Mouse (Mus musculus) T-helper 1 cell (primary cell): ENCODE results near the gene Mtcl1.
"Not testable (repeated sequence)": the region's sequence is repeated elsewhere in the genome, so short reads cannot be mapped to it uniquely, and the experiment has no call there.

Experiments used
- in situ Hi-C: fragments of 300-600 bp; cut with MboI, MseI; formaldehyde crosslinking; loops from one replicate; pipeline ENCODE4 v1.15.1; 2025; ENCODE audit warnings: high pct_unique_total_duplicates

Gene Mtcl1

DNA sequence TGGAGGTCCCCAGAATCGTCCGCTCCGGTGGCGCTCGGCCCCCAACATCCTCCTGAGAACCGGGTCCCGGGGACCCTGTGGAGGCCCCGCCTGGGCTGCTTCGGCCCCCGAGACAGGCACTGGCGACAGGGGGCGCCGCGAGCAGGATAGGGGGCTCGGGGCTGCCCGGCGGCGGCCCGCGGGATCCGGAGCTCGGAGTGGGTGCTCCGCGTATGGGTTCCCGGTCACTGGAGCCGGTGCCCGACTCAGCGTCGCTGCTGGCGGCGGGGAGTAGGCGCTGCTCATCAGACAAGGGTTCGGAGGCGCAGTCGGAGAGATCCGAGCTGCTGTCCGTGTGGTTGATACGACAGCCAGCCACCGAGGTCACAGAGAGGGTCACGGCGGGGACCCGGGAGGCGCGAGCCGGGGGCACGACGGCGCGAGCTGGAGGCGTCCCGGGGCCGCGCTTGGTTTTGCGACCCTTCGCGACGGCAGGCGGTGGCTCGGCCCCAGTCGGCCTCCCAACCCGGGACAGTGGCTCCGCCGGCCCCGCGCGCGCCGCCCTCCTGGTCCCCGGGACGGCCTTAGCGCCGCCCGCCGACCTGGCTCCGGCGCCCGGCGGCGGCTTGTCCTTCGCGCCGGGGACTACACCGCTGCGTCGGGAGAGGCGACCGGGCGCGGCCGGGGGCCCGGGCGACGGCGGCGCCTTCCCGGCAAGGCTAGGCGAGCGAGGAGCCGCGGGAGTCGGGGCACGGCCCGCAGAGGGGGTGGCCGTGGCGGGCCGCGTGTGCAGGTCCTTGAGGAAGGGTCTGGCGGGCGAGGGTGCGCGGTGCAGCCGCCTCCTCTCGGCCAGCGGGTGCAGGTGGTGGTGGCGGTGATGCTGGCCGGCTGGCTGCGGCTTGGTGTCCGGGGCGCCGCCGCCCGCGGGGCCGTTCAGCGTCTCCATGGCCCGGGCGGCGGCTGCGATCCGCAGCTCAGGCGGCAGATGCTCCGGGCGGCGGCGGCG, 837 bp downstream of the Mtcl1 start:
- in situ Hi-C loops, result no loop called here

DNA sequence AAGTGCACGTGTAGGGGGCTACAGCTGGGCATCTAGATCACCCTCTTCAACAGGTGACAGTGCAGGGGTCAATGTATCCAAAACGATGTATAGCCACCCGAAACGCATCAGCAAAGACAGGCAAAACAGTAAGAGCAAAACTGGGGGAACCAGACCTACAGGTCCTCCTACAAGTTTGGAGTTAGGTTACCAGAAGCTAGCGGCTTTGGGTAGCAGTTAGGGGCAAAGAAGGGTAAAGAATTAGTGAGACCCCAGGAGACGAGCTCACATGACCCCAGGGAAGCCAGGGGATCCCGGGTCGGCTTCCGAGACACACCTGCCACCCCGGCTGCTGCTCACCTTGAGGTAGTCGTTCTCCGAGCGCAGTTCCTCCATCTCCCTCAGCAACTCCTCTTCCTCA, 1.6 kb downstream of the Mtcl1 start:
- in situ Hi-C loops, result no loop called here

DNA sequence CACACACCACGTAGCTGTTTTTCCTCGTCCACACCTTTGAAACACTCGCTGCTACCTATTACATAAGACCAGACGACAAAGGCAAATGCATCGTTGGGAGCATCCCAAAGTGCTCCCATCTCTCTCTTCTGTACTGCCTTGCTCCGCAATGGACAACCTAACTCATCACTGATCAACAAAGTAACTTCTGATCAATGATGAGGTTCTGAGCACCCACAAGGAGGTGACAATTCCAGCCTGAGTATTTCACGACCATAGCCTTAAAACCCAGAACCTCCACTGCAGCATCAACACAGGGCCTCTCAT, 2.6 kb downstream of the Mtcl1 start:
- in situ Hi-C loops, result no loop called here

DNA sequence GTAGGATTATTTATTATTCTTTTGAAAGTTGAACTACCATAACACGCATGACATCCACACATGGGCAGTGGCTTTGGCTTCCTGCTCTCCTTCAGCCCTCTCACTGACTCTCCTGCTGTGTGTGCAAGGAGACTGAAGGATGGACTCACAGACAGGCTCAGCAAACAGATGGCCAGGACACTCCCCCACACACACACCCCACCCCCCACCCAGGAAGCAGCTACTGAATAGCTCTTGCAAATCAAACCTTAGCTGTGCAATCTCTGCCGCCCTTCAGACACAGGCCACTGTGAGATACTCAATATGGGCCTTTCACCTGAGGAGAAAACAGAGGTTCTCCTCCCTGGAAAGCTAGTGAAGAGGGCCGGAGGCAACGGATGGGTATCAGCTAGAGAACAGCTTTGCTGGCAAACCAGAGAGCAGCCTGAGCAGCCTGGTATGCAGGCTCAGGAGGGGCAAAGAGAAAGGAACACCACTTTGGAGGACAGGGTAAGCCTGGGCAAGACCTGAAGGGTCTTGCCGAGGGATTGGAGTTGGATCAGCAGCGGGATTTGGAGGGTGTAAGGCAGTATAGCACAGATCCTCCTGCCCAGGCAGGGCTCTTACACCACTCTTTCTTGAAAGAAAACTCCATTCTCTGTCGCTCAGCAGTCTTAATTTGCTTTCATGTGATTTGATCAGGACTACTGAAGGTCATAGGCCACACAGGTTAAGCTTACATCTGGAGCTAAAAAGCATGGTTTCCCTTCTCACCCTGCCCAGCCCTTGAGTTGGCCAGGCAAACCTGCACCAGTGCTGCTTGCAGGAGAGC, 3.1 kb downstream of the Mtcl1 start:
- in situ Hi-C loops, result no loop called here

DNA sequence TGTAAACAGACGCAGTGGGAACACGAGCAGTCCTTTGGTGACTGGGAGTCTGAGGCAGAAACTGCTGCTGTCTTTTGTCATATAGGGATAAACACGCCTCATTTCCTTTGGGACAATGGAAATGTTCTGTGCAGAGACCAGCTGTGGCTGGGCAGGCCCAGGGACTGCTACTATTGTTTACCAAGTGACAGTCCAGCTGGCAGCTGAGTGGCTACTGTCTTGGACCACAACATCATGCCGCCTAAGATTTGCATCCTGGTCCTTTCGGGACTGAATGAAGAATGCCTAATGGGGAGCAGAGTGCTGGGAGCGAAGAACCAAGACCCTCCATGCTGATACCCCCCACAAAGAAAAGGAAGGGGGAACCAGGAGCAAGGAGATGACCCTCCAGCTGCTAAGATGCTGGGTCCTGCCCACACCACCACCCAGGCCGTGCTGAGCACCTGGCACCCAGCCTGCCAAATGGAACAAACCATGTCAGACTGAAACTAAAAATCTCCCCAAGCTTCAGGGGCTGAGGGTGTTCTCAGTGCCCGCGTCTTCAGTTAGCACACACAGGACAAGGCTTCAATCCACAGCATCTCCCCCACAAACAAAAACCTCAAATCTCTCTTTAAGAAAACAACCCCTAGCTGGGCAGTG, 5.4 kb downstream of the Mtcl1 start:
- in situ Hi-C loops, result no loop called here

DNA sequence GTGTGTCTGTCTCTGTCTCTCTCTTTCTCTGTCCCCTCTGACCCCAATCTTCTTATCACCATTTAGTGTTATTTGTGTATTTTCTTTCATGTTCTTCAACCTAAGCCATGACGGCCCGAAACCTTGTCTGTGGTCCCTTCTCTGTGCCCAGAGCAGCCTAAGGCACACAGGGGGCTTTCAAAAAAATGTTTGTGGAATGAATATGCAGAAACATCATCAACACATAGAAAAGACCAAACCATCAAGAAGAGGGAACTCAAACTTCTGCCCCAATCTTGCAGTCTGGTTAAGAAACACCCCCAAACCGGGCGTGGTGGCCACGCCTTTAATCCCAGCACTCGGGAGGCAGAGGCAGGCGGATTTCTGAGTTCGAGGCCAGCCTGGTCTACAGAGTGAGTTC, 9.7 kb downstream of the Mtcl1 start:
- in situ Hi-C loops, result no loop called here

DNA sequence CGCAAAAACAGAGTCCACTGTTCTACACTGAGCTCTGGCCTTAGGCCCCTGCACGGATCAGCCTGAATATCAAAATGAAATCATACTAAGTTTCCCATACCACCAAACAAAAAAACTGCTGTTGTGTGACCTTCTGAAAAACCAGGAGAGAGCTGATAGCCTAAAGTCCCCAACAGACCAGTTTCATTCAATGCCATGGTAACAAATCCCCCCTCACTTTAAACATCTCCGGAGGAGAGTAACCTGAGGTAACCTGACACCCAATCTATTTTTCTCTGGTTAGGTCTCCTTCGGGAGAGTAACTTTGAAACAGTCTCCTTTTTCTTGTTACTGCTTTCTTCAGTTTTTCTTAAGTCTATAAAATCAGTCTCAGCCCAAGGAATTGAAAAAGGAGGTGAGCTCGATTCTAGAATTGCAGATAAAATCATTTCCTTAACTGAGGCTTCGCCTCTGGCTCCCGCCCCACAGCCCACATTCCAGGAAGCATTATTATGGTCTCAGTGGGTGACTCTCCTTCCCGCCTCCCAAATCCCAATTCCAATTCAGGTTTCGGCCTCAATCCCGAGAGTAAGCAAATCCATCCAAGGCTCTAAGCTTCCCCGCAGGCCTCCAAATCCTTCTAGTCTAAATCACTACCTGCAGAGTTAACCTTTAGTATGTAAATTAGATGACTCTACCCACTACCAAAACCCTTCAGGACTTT, 10.3 kb downstream of the Mtcl1 start:
- in situ Hi-C loops, result no loop called here

DNA sequence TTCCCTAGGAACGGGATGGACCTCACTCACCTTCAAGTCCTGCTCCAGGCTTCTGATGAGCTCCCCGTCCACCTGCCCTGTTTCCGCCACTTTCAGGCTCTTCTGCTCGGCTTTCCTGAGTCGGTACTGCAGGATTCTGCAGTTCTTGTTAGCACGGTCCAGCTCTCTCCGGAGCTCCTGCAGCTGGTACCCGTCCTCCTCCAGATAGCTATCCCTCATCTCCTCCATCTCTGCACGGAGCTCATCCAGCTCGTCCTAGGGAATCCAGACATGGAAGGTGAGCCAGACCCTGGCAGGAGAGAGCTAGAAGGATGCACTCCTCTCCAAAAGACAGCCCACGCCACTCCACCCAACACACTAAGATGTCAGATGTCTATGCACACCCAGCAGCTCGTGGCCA, 11.4 kb downstream of the Mtcl1 start:
- in situ Hi-C loops, result no loop called here

DNA sequence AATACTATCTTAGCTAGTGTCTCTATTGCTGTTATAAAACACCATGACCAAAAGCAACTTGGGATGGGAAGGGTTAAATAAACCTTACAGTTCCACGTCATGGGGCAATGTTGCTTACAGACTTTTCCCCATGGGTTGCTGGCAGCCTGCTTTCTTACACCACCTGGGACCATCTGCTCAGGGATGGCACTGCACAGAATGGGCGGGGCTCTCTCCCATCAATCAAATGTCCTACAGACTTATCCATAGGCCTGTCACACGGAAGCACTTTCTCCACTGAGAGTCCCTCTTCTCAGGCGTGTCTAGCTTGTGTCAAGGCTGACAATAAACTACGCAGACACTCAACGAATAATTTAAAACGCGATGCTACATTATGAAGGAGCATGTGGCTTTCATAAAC, 12.7 kb downstream of the Mtcl1 start:
- in situ Hi-C loops, result no loop called here

DNA sequence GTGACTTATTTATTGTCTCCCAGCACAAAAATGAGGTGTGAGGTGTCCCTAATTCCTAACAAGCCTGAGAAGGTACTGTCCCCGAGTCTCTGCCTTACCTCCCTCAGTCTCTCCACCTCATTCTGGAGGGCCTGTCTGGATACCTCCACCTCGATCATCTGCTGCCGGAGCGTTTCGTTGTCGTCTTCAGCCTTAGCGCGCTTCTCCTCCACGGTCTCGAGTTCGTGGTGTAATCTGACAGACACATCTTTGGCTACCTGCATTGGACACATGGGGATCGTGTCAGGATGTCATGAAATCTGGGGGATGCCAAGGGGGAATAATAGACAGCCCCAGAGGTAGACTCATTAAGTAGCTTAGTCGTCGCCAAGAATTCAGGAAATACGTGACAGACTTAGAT, 13.6 kb downstream of the Mtcl1 start:
- in situ Hi-C loops, result no loop called here

DNA sequence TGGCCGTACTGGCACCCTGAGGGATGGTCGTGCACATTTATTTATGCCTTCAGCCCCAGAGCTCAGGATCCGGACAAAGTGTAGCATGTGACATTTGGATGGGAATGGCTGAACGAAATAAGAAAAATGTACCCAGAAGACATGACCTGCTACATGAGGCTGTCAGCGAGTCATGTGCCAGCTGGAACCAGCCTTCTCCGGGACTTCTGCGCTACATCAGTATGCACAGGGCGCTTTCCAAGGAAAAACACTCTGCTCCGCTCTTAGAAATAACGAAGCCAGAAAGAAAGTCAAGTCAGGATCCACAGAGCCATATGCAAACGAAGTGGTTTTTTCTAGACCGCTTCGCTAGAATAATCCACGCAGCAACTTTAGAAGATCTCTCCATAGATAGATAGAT, 14.5 kb downstream of the Mtcl1 start:
- in situ Hi-C loops, result no loop called here

DNA sequence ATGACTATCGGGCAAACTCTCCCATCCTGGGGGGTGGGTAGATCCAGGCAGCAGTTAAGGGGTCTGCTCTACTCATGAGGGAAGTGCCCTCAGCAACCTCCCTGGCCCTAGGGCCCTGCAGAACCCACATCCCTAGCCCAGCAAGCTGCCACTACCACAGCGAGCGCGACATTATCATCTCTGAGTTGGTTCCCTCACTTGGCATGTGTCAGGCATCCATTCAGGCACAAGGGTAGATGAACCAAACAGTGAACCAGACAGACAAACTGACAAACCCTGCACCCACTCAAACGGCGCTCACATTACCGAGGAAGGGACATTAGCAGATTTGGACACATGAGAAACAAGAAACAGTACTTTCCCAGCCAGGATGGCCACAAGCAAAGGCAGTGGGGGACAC, 15.0 kb downstream of the Mtcl1 start:
- in situ Hi-C loops, result no loop called here

DNA sequence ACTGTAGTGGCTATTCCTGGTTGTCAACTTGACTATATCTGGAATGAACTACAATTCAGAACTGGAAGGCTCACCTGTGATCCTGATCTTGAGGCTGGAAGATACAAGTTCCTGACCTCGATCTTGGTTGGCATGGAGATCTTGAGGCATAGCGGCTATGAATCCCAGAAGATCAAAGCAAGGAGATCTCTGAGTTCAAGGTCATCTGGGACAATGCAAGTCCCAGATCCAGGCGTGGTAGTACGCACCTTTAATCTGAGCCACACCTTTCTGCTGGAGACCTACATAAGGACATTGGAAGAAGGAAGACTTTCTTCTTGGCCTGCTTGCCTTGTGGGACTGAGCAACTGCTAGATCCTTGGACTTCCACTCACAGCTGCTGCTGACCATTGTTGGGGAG, 24.9 kb downstream of the Mtcl1 start:
- in situ Hi-C loops, result not testable (repeated sequence)

DNA sequence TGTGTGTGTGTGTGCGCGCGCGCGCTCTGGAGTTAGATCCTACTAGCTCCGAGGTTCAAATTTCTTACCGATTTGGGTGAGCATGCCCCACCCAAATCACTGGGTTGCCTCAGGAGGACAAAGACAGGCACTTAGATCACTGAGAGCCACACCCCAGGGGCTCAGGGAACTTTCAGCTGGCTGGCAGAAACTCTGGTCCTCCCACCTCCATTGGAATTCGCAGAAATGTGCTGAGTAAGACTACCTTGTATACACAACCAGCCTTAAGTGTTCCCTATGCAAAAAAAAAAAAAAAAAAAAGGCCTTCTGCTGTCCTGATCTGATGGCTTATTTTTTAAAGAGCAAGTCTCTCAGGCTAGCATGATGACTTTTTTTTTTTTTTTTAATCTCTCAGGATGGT, 30.1 kb downstream of the Mtcl1 start:
- in situ Hi-C loops, result no loop called here

DNA sequence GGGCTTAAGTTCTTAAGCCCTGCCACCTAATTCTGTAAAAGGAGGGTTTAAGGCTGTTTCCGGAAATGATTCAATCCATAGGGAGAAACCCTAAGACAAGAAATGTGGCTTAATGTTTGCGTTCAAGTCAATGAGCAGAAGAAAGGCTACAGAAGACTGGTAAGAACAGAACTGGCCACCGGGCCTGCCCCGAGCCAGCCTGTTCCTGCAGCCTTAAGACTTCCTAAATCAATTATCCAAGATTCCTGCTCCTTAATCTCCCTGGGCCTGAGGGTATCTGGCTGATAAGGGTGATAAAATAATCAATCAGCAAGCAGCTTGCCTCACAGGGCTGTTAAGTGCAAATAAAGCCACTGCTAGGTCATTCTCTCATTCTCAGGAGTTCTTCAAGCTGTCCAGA, 31.8 kb downstream of the Mtcl1 start:
- in situ Hi-C loops, result no loop called here

DNA sequence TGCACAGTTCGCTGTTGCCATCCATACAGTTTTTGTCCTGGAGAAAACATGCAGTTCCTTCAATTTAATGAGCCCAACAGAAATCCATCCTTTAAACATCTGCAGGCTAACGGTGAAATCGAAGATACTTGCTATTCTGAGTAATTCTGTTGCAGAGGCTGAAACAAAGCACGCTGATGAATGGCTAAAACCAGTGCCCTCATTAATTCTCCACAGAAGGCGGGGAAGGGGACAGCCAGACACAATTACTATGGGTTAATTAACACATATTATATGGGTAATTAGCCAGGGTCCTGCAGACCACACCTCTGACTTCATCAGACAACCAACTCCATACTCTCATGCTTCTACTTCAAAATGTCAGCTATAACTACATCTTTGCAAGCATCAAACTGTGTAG, 32.2 kb downstream of the Mtcl1 start:
- in situ Hi-C loops, result no loop called here

DNA sequence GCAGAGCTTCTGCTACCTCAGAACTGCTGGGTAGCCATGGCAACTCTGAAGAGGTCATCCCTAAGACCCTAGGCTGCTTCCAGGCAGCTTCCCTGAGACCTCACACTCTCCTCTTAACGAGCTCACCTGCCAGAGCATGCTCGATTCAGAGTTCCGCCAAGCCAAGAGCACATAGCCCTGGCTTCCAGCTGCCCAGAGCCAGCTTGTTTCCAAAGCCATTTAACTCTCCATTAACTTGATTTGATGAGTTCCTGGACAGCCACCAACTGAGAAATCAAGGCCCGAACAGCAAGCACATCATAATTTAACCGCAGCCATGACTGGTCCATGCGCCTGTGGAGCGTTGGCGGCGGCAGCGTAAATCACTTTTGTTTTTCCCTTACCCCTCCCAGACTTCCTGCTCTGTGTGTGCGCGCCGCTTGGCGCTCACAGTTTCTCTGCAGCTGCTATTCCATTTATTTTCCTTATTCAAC, 32.7 kb downstream of the Mtcl1 start:
- in situ Hi-C loops, result no loop called here

DNA sequence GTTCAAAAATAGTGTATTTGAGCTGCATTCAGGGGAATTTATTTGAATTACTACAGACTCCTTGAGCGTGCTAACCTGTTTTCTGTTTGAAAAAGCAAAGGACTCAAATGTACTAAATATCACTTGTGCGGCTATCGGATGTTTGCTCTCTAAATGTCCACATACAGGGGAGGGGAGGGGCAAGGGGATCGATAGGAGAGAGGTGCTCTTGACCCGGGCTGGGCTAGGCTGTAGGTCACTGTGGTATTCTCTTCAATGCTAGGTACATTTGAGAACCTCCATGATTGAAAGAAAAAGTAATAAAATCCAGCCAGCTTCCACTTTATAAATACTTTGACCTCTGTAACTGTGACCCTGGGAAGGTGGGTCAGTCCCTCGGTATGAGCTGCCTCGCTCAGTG, 33.1 kb downstream of the Mtcl1 start:
- in situ Hi-C loops, result no loop called here

DNA sequence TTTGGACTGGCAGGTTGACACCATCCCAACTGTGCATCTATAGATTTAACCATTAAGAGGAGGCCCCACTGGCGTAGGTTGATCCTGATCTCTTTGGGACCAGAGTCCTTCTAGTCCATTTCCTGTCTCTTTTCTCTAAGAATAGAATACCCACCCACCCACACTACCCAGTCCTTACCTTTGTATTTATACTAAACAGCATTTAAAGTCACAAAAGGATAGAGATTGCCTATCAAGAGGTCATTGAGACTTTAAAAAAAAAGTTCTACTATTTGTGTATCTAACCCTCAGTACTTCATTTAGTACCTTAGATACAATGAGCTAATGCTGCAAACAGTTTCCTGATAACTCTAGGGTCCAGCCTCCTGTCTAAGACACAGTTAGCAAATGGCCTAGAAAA, 35.2 kb downstream of the Mtcl1 start:
- in situ Hi-C loops, result loop anchor here (5.0 kb wide), 1 partner anchor 47 kb away; no protein-coding TSS in a partner anchor

DNA sequence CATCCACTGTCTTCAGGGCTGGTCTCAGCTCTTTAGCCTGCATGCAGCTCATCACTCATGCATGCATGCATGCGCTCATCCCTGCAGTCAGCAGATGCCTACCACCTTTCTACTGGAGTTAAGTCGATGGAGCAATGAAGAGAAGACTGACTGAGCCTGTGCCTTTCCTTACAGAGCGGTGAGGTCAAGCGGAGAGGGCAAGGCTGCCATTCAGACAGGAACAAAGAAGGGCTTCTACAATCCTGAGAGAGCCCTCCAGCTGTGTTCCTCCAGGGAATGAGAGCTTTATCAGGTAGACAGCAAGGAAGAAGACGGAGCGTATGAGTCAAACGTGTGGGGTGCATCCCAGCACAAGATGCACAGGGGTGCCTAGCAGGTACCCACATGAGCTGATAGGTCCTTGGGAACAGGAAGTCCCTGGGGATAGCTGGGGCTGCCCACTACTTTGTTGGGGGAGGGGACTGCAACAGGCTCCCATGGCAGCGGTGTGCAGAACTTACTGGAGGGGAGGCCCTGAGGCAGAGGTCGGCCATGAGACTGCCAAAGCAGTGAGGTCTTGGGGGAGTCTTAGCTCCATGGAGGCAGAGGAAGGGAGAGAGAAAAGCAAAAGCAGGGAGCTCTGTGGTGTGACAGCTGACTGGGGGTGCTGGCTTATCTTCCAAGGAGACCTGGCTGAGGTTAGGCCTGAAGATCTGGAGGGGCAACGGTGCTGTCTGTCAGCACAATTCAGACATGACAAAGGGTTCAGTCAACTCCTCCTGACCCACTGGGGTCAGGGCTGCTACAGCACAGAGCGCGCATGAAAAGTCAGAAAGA, 37.2 kb downstream of the Mtcl1 start:
- in situ Hi-C loops, result loop anchor here (5.0 kb wide), 1 partner anchor 45 kb away; no protein-coding TSS in a partner anchor
